ENCODE assay signal across 8 mouse cellular contexts in the genomic region with DNA sequence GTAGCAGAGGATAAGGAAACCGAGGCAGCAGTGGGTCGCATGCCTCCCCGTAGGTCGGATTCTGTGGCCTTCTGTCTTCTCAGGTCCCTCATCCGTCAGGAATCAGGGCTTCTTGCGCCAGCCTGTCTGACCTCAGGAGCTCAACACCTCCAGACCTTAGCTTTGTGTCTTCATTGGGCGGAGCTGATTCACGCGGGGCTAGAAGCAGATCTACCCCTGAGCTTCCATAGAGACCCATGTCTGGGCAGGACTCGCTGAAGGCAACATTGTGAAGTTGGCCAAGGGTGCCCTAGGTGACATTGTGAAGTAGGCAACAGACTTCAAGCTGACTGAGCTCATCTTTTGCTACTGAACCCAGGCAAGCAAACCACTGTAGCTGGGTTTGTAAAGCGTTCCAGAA. TPM values are rescaled to one million over a fixed set of nuclear protein-coding genes. Genes with fewer than 3 reads are reported as not detected.
DNase-seq lines count a peak whose midpoint lies in the region; ATAC-seq and TF ChIP-seq lines count a peak whose summit lies in the region.

No protein-coding gene starts in this region.

- no peak overlapping the region for H3K9ac ChIP-seq in forebrain, embryonic 13.5 days
- H3K9ac ChIP-seq in forebrain, embryonic 15.5 days (replicated peaks) = no peak overlapping the region
- H3K9ac ChIP-seq in midbrain, embryonic 11.5 days (ENCODE audit: low read length) = no peak overlapping the region
- H3K9ac ChIP-seq in midbrain, postnatal 0 days (replicated peaks; ENCODE audit: low read length, poor library complexity, severe bottlenecking) = no peak overlapping the region
- peak overlapping the region; percentile 51; the same call in 1 of the 2 replicates for H3K9ac ChIP-seq in limb, embryonic 12.5 days (replicated peaks)
- peak overlapping the region; percentile 64 for H3K9ac ChIP-seq in stomach, embryonic 16.5 days (ENCODE audit: low read length)

- H3K4me1 ChIP-seq in forebrain, embryonic 13.5 days = peaks cover 10% of the 10 kb centered on the region
- peaks cover 8% of the 10 kb centered on the region for H3K4me1 ChIP-seq in forebrain, embryonic 15.5 days
- H3K4me1 ChIP-seq in midbrain, embryonic 11.5 days (ENCODE audit: control insufficient read depth, insufficient read depth, low read length) = peaks cover 7% of the 10 kb centered on the region; the same call in 1 of the 2 replicates
- H3K4me1 ChIP-seq in midbrain, postnatal 0 days (ENCODE audit: insufficient read depth, low read length) = no peaks in the 10 kb centered on the region; the same call in 1 of the 2 replicates
- peaks cover 9% of the 10 kb centered on the region; the same call in 1 of the 2 replicates for H3K4me1 ChIP-seq in limb, embryonic 12.5 days (replicated peaks)
- peaks cover 7% of the 10 kb centered on the region; the same call in 1 of the 2 replicates for H3K4me1 ChIP-seq in stomach, embryonic 16.5 days (ENCODE audit: control insufficient read depth, insufficient read depth, low read length)

- no peak for TF ChIP-seq CTCF in midbrain, postnatal 0 days (IDR thresholded peaks at IDR 0.05)

- H3K36me3 ChIP-seq in forebrain, embryonic 13.5 days (ENCODE audit: poor library complexity, severe bottlenecking) = no peaks in the 10 kb centered on the region
- no peaks in the 10 kb centered on the region for H3K36me3 ChIP-seq in forebrain, embryonic 15.5 days
- H3K36me3 ChIP-seq in midbrain, embryonic 11.5 days (ENCODE audit: control insufficient read depth, insufficient read depth, low read length) = no peaks in the 10 kb centered on the region
- H3K36me3 ChIP-seq in midbrain, postnatal 0 days (ENCODE audit: insufficient read depth, low read length) = no peaks in the 10 kb centered on the region
- H3K36me3 ChIP-seq in limb, embryonic 12.5 days = no peaks in the 10 kb centered on the region
- no peaks in the 10 kb centered on the region for H3K36me3 ChIP-seq in stomach, embryonic 16.5 days (ENCODE audit: control insufficient read depth, insufficient read depth, low read length)

- WGBS in forebrain, embryonic 13.5 days = 20% methylated on average over 11 of the region's 11 CpGs
- WGBS in forebrain, embryonic 15.5 days = 29% methylated on average over 11 of the region's 11 CpGs
- WGBS in midbrain, embryonic 11.5 days = 23% methylated on average over 11 of the region's 11 CpGs
- 33% methylated on average over 11 of the region's 11 CpGs for WGBS in midbrain, postnatal 0 days
- WGBS in limb, embryonic 12.5 days = 21% methylated on average over 11 of the region's 11 CpGs
- 39% methylated on average over 11 of the region's 11 CpGs for WGBS in stomach, embryonic 16.5 days

- H3K27ac ChIP-seq in forebrain, embryonic 13.5 days = no peak overlapping the region
- H3K27ac ChIP-seq in forebrain, embryonic 15.5 days (replicated peaks) = no peak overlapping the region
- no peak overlapping the region for H3K27ac ChIP-seq in midbrain, embryonic 11.5 days (ENCODE audit: low read depth, low read length)
- H3K27ac ChIP-seq in midbrain, postnatal 0 days (ENCODE audit: low read depth, low read length) = no peak overlapping the region
- H3K27ac ChIP-seq in limb, embryonic 12.5 days = no peak overlapping the region
- no peak overlapping the region for H3K27ac ChIP-seq in stomach, embryonic 16.5 days (ENCODE audit: low read length)

- no peak for ATAC-seq in forebrain, embryonic 13.5 days
- ATAC-seq in forebrain, embryonic 15.5 days (replicated peaks) = no peak
- ATAC-seq in midbrain, embryonic 11.5 days (ENCODE audit: low FRiP score) = no peak
- no peak for ATAC-seq in midbrain, postnatal 0 days (ENCODE audit: low FRiP score)
- no peak for ATAC-seq in limb, embryonic 12.5 days (ENCODE audit: insufficient number of reproducible peaks, insufficient read depth, low FRiP score, low TSS enrichment, low read depth)
- ATAC-seq in stomach, embryonic 16.5 days (ENCODE audit: insufficient read depth, low FRiP score) = no peak

- peaks cover 40% of the 10 kb centered on the region for H3K27me3 ChIP-seq in forebrain, embryonic 13.5 days
- H3K27me3 ChIP-seq in forebrain, embryonic 15.5 days = peaks cover 17% of the 10 kb centered on the region
- H3K27me3 ChIP-seq in midbrain, embryonic 11.5 days (ENCODE audit: control insufficient read depth, insufficient read depth, low read length) = peaks cover 18% of the 10 kb centered on the region
- peaks cover 18% of the 10 kb centered on the region for H3K27me3 ChIP-seq in midbrain, postnatal 0 days (ENCODE audit: insufficient read depth, low read length)
- peaks cover 40% of the 10 kb centered on the region for H3K27me3 ChIP-seq in limb, embryonic 12.5 days
- H3K27me3 ChIP-seq in stomach, embryonic 16.5 days (ENCODE audit: control insufficient read depth, insufficient read depth, low read length) = peaks cover 10% of the 10 kb centered on the region; the same call in 1 of the 2 replicates

- H3K9me3 ChIP-seq in forebrain, embryonic 13.5 days (replicated peaks) = no peaks in the 10 kb centered on the region
- H3K9me3 ChIP-seq in forebrain, embryonic 15.5 days = no peaks in the 10 kb centered on the region
- no peaks in the 10 kb centered on the region for H3K9me3 ChIP-seq in midbrain, embryonic 11.5 days (ENCODE audit: control insufficient read depth, low read length)
- no peaks in the 10 kb centered on the region for H3K9me3 ChIP-seq in midbrain, postnatal 0 days (ENCODE audit: low read length)
- H3K9me3 ChIP-seq in limb, embryonic 12.5 days = no peaks in the 10 kb centered on the region
- H3K9me3 ChIP-seq in stomach, embryonic 16.5 days (replicated peaks; ENCODE audit: control insufficient read depth, low read length) = no peaks in the 10 kb centered on the region

- DNase-seq in midbrain, embryonic 11.5 days (ENCODE audit: low spot score, missing footprints) = no peak
- DNase-seq in midbrain, postnatal 0 days (ENCODE audit: low spot score) = no peak
- no peak for DNase-seq in adrenal gland, postnatal 10 days
- DNase-seq in frontal cortex, postnatal 10 days (ENCODE audit: low spot score in 2 of 2) = no peak

- H3K4me3 ChIP-seq in forebrain, embryonic 13.5 days = 0 out of 2 replicates have a peak overlapping the region, but pooled peaks have one; percentile 34
- no peak overlapping the region for H3K4me3 ChIP-seq in forebrain, embryonic 15.5 days
- no peak overlapping the region for H3K4me3 ChIP-seq in midbrain, embryonic 11.5 days (ENCODE audit: low read depth, low read length)
- no peak overlapping the region for H3K4me3 ChIP-seq in midbrain, postnatal 0 days (ENCODE audit: low read depth, low read length)
- H3K4me3 ChIP-seq in limb, embryonic 12.5 days (replicated peaks) = peak overlapping the region; percentile 44
- H3K4me3 ChIP-seq in stomach, embryonic 16.5 days (replicated peaks; ENCODE audit: low read length) = peak overlapping the region; percentile 42

- H3K4me2 ChIP-seq in forebrain, embryonic 13.5 days = no peak overlapping the region
- no peak overlapping the region; the same call in 1 of the 2 replicates for H3K4me2 ChIP-seq in forebrain, embryonic 15.5 days (replicated peaks)
- peak overlapping the region; percentile 71 for H3K4me2 ChIP-seq in midbrain, embryonic 11.5 days
- H3K4me2 ChIP-seq in midbrain, postnatal 0 days (ENCODE audit: low read depth, low read length, poor library complexity, severe bottlenecking) = no peak overlapping the region
- H3K4me2 ChIP-seq in limb, embryonic 12.5 days = peak overlapping the region; percentile 85
- peak overlapping the region; percentile 57 for H3K4me2 ChIP-seq in stomach, embryonic 16.5 days (ENCODE audit: low read depth, low read length)

RNA-seq across cellular contexts. Expression of a gene that starts 0.3 kb away (rescaled TPM):
- 0.28 and 0.33 TPM in 2 replicates for polyA plus RNA-seq in forebrain, embryonic 13.5 days (2015; fragmentation: Nextera tagmentation; extraction: Ambion mirVana)
- polyA plus RNA-seq in forebrain, embryonic 15.5 days (2015; fragmentation: Nextera tagmentation; extraction: Ambion mirVana) = 0.29 and 0.34 TPM in 2 replicates
- polyA plus RNA-seq in midbrain, embryonic 11.5 days (2014; fragmentation: Nextera tagmentation; extraction: Ambion mirVana) = 0.84 and 1.4 TPM in 2 replicates
- total RNA-seq in midbrain, postnatal 0 days (2014; rRNA removed) = 0.47 TPM in 1 of 2 replicates, not detected in the other
- 0.22 and 0.27 TPM in 2 replicates for polyA plus RNA-seq in midbrain, postnatal 0 days (2015; fragmentation: Nextera tagmentation; extraction: Ambion mirVana)
- polyA plus RNA-seq in limb, embryonic 12.5 days (2016; fragmentation: Nextera tagmentation; extraction: Ambion mirVana) = 1.4 and 1.5 TPM in 2 replicates
- 32.8 and 37.3 TPM in 2 replicates for polyA plus RNA-seq in stomach, embryonic 16.5 days (2015; fragmentation: Nextera tagmentation; extraction: Ambion mirVana)
- total RNA-seq in adrenal gland, postnatal 10 days (2021) = 100 to 1,000 TPM; 114 to 115 TPM

Comparison
In these comparisons a context has a peak if more than half of its experiments do, and no peak if none do; other contexts are left out.
1. H3K4me2 ChIP-seq: peak in midbrain, embryonic 11.5 days (single experiment), limb, embryonic 12.5 days (single experiment) and stomach, embryonic 16.5 days (single experiment); none in forebrain, embryonic 13.5 days (single experiment), forebrain, embryonic 15.5 days (single experiment) and midbrain, postnatal 0 days (single experiment).
2. H3K4me3 ChIP-seq: peak in forebrain, embryonic 13.5 days (single experiment), limb, embryonic 12.5 days (single experiment) and stomach, embryonic 16.5 days (single experiment); none in forebrain, embryonic 15.5 days (single experiment), midbrain, embryonic 11.5 days (single experiment) and midbrain, postnatal 0 days (single experiment).
3. H3K9ac ChIP-seq: peak in limb, embryonic 12.5 days (single experiment) and stomach, embryonic 16.5 days (single experiment); none in forebrain, embryonic 13.5 days (single experiment), forebrain, embryonic 15.5 days (single experiment), midbrain, embryonic 11.5 days (single experiment) and midbrain, postnatal 0 days (single experiment).
4. RNA of a gene that starts 0.3 kb away (polyA plus RNA-seq): 32.8 to 37.3 TPM in stomach, embryonic 16.5 days; 1.4 to 1.5 TPM in limb, embryonic 12.5 days, 0.84 to 1.4 TPM in midbrain, embryonic 11.5 days, 0.29 to 0.34 TPM in forebrain, embryonic 15.5 days, 0.28 to 0.33 TPM in forebrain, embryonic 13.5 days and 0.22 to 0.27 TPM in midbrain, postnatal 0 days; every median in the first group is over 10 times any median in the second.